Mouse (Mus musculus): Measurements from ENCODE around the gene Fam49a.
"Not testable (repeated sequence)": the region's sequence is repeated elsewhere in the genome, so short reads cannot be mapped to it uniquely, and the experiment has no call there.

Fam49a gene

DNA sequence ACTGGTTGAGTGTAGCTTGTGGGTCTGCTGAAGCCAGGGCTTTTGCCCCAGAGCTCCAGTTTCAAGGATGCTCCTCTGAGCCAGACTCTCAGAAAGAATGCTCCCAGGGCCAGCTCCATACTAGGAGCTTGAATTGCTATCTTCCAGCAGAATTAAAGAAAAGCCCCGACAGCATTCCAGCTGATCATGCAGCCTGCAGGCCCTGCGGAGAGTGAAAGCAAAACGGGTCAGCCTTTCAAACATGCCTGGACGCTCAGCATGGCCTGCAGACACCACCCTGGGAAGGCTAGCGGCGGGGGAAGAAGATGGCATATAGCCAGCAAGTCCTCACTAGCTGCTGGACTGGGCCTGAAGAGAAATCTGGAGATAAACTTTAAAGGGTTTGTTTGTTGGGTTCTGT, 55.0 kb downstream of the Fam49a start:
- peak; percentile 70 for DNase-seq

GRCm38 (mm10) chr12:12317606-12318005, 55.7 kb downstream of the Fam49a start:
- DNase-seq = no peak

DNA sequence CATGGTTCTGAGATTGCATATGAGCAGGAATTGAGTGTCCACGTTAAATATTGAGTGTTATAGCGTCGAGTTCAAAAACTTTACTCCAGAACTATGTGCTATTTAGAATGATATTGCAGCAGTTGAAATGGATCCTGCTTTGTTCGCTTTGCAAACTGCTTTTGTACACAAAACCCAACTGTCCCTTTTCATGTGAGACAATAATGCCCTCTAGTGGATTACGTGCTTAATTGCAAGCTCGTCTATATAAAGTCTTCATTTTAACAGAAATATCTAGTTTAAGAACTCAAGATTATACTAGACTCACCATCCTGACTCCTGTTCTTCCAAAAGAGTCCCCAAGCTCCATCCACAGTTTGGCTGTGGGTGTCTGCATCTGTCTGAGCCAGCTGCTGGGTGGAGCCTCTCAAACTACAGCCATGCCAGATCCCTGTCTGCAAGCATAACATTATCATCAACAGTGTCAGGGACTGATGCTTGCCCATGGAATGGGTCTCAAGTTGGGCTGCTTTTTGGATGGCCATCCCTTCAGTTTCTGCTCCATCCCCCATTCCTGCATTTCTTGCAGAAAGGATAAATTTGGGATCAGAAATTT, 56.3 kb downstream of the Fam49a start:
- DNase-seq = no peak

DNA sequence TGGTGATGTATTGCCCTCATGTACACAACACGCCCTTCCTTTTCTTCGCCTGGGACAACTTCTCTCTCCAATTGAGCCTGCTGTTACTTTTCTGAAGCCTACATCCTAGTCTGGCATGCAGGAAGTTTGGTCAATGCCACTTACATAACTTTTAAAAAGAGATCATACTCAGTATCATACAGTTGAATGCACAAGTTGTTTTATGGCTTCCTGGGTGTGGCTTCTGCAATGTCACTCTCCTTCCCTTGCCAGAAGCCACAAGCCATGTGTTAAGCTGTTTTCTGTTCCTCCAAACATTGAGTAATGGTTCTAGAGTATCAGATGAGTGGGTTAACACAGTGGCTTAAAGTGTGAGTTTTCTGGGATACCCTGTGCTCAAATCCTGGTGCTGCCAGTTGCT, 58.8 kb downstream of the Fam49a start:
- DNase-seq = no peak

DNA sequence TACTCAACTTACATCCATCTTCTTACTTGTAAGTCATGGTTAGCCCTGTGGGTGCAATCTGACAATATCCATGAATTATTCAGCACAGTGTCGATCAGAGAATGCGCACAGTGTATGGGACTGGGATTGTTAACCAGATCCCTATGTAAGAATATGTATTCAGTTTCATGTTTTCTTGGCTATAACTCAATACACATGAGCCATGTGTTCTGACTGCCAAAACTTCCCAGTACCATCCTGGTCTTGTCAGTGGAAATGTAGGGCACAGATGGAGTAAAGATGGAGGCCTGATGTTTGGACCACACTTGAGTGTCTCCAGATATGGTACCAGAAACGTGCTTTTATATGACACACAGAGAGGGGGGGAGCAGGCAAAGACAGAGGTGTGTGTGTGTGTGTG, 59.2 kb downstream of the Fam49a start:
- no peak for DNase-seq

DNA sequence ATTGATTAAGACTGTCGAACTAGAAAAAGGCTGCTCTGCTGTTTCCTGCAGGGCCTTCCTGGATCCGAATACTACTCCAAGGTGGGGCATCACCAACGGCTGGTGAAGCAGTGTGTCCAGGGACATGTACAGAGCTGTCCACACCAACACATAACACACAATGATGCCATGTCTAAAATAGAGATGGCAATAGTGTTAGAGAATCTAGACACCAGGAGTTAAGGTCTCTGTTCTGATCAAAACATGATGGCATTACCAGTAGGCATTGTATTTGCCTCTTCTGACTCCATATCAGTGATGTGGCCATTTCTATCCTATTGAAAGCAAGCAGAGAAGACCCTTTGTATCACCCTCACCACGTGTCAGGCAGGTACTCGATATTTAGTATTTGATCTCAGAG, 61.1 kb downstream of the Fam49a start:
- DNase-seq = no peak

GRCm38 (mm10) chr12:12323616-12324223, 61.8 kb downstream of the Fam49a start:
- DNase-seq = peak; percentile 93

- not testable (repeated sequence) for DNase-seq
Observed at GRCm38 (mm10) chr12:12324266-12324665, 62.3 kb downstream of the Fam49a start.

GRCm38 (mm10) chr12:12333526-12334310, 71.8 kb downstream of the Fam49a start:
- no peak for DNase-seq

DNA sequence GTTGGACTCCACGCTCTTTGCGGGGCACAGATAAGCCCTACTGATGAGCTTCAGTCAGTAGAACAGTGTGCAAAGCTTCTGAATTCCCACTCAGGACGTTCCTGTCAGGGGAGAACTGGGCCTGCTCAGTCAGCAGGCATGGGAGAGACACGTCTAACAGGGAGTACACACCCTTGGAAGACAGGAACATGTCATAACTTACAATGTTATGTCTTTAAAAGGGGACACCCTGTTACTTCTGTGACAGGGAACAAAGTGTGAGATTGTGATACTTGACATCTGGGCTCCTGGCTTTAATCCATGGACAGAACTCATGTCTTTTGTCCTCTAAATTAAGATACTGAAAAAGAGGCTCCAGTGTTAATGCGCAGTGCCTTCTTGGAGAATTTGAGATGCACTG, 72.5 kb downstream of the Fam49a start:
- DNase-seq = no peak

GRCm38 (mm10) chr12:12335566-12335965, 73.6 kb downstream of the Fam49a start:
- DNase-seq = no peak

GRCm38 (mm10) chr12:12337378-12337777, 75.4 kb downstream of the Fam49a start:
- no peak for DNase-seq

DNA sequence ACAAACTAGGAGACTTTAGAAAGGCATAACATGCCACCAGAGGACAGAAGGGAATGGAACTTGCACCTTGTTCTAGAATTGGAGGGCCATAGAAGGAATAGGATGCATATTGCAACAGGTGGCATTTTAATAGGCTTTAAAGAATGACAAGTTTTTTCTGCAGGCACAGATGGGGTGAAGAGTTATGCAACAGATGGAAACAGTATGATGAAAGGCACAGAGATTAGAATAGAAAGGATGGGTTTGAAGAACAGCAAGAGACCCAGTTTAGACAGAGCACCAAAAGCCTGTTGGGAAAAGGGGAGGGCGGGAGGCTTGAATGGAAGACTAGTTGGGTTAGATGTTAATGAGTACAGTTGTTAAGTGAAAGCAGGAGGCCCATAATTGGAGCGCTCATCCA, 81.4 kb downstream of the Fam49a start:
- DNase-seq = no peak

- DNase-seq = no peak
Observed at GRCm38 (mm10) chr12:12348625-12349024, 86.7 kb downstream of the Fam49a start.

- DNase-seq = no peak
Observed at GRCm38 (mm10) chr12:12349645-12350288, 87.8 kb downstream of the Fam49a start.

DNA sequence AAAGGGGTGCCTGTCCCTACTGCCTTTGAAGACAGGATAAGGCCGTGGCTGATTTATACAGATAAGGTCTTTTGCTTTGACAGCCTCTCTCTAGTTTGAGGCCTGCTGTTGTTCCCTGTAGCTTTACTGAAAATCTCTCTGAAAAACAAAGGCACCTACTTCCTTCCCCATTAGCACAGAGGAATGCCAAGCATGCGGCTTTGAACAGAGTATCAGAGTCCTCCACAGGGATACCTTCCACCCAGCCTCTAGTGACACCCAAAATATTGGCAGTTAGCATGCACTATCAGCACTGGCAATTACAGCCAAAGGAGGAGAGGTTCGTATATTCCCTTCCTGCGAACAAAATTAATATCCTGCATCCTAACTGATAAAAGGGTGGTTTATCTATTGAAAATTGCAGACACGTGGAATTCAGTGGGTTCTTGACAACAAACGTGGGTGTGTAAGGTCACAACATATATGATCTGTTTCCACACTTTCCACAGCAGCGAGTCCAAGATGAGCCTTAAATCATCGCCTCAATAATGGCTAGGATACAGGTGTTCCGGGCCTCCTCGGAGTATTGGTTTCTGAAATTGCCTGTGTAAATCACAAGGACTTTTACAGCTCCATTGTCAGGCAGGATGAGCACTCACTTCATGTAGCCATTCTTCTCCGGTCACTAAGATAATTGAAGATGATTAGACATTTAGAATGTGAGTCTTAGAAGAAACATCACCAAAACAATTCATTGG, 90.0 kb downstream of the Fam49a start:
- DNase-seq = no peak

- no peak for DNase-seq
Observed at GRCm38 (mm10) chr12:12354115-12354653, 92.2 kb downstream of the Fam49a start.

DNA sequence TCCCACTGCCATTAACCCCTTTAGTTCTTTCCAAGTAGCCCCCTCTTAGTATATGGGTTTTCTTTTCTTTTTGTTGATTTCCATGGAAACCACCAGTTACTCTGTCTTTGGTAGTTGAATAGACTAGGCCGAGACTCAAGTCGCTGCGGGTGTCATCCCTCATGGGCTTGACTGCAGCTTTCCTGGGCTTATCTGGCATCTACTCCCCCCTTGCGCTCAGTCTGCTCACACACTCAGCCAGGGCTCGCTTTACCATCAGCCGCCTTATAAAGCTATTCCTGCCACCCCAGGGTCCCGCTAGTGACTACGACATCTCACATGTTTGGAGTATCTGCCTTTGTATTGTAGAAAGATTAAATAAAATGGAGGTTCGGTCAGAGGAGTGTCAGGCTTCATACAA, 94.1 kb downstream of the Fam49a start:
- no peak for DNase-seq

DNA sequence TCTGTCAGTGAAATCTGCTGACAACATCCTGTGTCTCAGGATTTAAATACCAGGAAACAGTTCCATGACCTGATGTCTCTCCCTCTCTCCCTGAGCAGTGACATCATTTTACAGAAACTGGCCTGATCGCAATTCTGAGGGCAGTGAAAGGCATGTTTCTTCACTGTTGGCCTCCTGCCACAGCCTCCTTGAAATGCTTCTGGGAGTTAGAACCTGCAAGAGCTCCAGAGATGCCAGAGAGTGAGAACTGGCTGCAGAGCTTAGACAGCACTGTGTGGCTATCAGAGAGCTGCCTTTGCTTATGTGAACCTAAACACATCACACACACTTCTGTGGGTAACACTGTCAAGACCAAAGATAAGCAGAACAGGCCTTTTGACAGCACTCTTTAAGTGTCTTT, 94.5 kb downstream of the Fam49a start:
- DNase-seq = peak; percentile 11

DNA sequence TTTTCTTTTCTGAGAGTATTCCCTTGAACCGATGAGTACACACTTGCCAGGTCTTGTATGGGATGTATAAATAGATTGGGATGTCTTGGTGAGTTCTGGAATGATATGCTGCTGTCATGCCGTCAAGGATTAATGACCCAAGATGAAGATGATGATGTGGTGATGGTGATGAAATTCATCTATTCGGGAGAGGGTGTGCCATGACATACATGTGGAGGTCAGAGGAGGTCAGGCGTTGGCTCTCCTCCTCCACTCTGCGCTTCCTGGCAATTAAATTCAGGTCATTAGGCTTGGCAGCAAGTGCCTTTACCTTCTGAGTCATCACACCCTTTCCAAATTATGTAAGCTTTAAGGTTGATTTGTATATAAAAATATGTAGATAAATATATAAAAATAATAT, 95.0 kb downstream of the Fam49a start:
- no peak for DNase-seq

- no peak for DNase-seq
Observed at GRCm38 (mm10) chr12:12359923-12360322, 98.0 kb downstream of the Fam49a start.

- DNase-seq = no peak
Observed at GRCm38 (mm10) chr12:12362371-12362770, 100.4 kb downstream of the Fam49a start.

GRCm38 (mm10) chr12:12364201-12364600, 102.3 kb downstream of the Fam49a start:
- DNase-seq = no peak
